Mouse (Mus musculus) embryo, embryonic 10 days (tissue): ENCODE data around the gene Mov10l1.

Experiments
- DNase-seq: peaks from one replicate; pipeline ENCODE4 v3.0.0-alpha.2; 2015; ENCODE audit warnings: low spot score

Gene Mov10l1

GRCm38 (mm10) chr15:88982534-88983079, at the start of gene Mov10l1:
Gene Mov10l1 (plus strand): TSS chr15:88982909.
- DNase-seq = no peak

DNA sequence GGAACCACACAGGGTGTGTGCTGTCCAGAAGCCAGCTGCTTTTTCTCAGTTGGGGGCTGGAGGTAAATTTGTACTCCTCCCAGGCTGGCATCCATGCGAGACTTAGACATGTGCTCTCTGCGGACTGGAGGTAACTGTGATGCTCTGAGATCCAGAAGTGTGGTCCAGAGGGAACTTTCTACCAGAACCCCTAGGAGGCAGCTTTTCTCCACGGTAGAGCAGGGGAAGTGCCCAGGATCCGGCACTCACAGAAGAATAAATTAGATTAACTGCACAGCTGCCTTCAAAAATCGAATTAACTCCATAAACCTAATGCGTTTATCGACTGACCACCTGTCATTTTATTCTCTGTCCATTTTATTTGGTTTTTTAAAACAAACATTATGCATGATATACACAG, 48.6 kb upstream of the Mov10l1 start:
- DNase-seq = no peak

DNA sequence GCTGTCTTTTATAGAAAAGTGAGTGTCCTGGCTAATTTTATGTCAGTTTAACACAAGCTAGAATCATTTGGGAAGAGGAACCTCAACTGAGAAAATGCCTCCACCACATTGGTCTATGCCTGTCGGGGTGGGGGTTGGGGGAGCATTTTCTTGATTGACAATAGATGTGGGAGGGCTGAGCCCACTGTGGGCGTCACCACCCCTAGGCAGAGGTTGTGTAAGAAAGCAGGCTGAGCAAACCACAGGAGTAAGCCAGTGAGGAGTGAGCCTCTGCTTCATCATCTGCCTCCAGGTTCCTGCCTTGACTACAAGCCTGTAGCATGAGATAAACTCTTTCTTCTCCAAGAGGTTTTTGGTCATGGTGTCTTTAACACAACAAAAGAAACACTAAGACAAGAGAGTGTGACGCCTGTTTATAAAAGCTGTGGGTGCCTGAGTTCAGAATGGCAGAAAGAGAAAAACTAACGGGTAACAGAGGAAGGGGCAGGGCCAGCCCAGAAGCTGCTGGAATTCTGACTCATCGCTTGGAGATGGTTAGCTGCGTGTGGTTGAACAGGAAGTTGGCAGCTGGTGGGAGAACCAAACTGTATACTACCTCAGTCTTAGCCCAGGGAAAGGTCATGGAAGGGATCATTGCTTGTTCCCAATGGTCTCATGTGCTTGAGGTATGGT, 46.0 kb upstream of the Mov10l1 start:
- no peak for DNase-seq

- DNase-seq = no peak
These were observed 45.4 kb upstream of the Mov10l1 start for GRCm38 (mm10) chr15:88937291-88937650.

GRCm38 (mm10) chr15:88942783-88943182, 39.9 kb upstream of the Mov10l1 start:
- DNase-seq = no peak

GRCm38 (mm10) chr15:88943896-88944551, 38.7 kb upstream of the Mov10l1 start:
- no peak for DNase-seq

GRCm38 (mm10) chr15:88946851-88947250, 35.9 kb upstream of the Mov10l1 start:
- peak; percentile 30 for DNase-seq

- no peak for DNase-seq
These were observed 31.5 kb upstream of the Mov10l1 start for GRCm38 (mm10) chr15:88951246-88951645.

- DNase-seq = peak; percentile 45
These were observed 28.2 kb upstream of the Mov10l1 start, which contains the start of gene Ttll8 for GRCm38 (mm10) chr15:88954368-88955072. Gene Ttll8 (minus strand): TSS chr15:88954418.

- no peak for DNase-seq
These were observed 27.4 kb upstream of the Mov10l1 start for GRCm38 (mm10) chr15:88955342-88955741.

GRCm38 (mm10) chr15:88957522-88957921, 25.2 kb upstream of the Mov10l1 start:
- DNase-seq = no peak

GRCm38 (mm10) chr15:88964070-88964578, 18.6 kb upstream of the Mov10l1 start:
- no peak for DNase-seq

- no peak for DNase-seq
These were observed 10.4 kb upstream of the Mov10l1 start for GRCm38 (mm10) chr15:88972300-88972699.

DNA sequence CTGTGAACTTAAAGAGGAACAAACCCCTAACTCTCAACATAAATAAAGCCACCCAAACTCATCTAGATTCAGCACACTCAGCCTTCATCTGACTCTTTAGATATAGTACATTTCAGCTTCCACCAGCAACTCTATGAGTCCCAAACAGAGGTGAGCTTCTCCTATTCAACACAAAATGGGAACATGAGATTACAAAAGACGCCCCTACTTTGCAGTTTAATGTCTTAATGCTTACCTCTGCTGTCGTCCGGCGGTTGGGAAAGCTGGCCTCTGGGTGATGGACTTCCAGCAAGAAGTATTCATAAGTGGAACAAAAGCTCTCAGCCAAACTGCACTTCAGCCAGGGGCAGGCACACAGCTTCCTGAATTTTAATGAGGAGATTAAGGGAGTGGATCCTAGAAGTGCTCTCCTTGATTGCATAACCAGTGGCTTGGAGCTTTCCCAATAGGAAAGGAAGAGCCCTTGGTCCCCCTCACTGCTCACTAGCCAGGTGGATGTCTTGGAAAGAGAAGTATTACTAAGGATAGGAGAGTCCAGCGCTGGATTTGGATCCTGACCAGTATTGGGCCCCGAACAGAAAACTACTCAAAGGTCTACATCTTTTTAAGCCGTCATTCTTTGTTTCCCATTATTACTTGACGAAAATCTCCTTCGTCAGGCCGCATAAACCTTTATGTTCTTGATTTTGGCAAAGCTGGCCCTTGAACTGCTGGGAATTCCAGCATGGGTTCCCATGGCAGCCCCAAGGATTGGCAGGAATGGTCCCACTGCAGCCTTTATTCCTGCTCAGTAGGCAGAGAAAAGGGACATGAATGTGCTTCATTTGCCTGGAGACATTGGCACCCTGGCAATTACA, 4.2 kb upstream of the Mov10l1 start, which contains the start of gene Mlc1:
Gene Mlc1, minus strand, starts transcription at position 727 of the 857 bp plus-strand sequence.
- peak; percentile 50 for DNase-seq

DNA sequence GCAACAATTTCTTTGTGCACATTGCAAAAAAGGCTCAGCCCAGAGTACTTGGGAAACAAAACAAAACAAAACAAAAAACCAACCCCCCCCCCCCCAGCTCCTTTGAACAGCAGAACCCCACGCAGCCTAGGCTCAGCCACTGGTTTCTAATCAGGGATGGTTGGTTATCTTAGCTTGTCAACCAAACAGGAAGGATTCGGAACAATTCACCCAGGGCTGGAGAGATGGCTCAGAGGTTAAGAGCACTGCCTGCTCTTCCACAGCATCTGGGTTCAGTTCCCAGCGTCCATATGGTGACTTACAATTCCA, 3.6 kb upstream of the Mov10l1 start:
- no peak for DNase-seq

DNA sequence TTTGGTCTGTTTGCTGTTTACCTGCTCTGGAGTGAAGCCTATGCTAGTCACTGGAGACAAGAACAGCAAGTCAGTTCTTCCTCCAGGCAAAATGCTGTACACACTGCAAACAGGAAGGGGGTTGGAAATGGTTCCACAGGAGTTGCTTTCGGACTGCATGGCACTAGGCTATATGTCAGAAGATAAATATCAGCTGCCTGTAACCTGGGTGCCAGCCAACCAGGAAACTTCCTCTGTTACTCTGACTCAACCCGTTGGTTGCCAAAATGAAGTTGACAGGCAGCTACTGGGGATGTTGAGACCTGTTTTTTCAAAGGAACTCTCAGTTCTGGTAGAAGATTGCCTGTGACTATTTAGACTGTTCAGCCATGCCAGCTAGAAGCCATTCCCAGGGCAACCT, 6.5 kb downstream of the Mov10l1 start:
- DNase-seq = no peak

GRCm38 (mm10) chr15:88998636-88999035, 15.9 kb downstream of the Mov10l1 start:
- DNase-seq = no peak

DNA sequence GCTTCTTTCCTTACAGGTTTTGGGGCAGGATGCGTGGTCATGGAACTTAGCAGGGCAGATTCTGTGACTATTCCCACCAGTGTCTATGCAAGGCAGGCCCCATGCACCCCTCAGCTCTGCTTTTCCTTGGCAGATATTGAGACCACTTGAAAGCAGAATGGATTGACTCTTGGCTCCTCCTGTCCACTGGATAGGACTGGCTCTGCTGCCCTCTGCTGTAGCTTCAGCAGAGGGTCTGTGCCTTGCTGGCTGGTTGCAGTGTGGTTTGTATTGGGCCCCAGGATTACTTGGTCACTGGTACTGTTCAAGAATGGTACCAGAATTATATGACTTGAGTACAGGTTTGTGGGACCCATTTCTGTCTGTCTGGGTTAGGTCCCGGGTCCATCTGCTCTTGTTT, 16.4 kb downstream of the Mov10l1 start:
- peak; percentile 44 for DNase-seq

GRCm38 (mm10) chr15:89000367-89000766, 17.7 kb downstream of the Mov10l1 start:
- no peak for DNase-seq

DNA sequence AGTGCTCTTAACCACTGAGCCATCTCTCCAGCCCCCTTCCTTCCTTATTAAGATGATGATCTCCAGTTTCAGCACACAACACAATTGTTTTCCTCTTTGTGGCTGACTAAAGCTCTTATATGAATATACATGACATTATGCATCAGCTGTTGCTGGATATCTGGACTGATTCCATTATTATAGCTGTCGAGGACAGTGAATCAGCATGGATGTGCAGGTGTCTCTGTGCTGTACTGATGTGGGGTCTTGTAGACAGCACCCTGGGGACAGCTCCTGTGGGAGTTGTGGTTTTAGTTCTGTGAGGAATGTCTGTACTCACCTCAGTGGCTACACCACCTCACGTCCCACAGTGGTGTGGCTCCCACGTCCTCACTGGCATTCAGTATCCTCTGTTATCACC, 18.5 kb downstream of the Mov10l1 start:
- DNase-seq = no peak

DNA sequence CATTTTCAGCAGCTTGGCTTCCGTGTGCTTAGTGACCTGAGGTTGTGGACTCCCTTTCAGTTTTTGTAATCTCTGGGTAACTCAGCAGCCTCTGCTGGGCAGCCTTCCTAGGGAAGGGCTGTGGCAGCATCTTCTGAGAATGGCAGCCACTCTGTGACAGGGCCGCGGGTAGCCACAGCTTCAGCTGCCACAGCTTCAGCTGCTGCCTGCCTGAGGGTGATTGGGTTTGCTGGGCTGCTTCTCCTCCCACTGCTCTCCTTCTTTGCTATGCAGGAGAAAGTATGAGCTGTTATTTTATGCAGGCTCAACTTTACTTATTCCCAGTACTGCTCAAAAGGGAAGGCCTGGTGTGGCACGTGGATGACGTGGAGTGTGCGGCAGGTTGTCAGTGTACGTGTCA, 24.3 kb downstream of the Mov10l1 start:
- DNase-seq = no peak

DNA sequence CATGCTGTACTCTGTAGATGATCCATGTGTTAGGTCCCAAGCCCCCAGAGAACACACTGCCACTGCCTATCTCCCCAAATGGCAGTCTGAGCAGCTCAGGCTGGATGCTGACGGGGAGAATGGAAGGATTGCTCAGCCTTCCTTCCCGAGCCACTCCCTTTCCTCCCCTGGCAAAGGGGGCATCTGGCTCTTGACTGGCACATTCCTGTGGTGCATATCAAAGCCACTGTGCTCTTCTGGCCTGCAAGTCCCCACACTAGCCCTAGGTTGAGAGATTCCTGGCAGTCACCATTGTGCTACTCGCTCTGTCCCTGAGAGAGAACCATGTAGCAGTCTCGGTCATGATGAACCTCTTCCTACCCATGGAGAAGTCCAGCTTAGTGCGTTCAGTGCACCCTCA, 25.1 kb downstream of the Mov10l1 start:
- no peak for DNase-seq
